Mouse (Mus musculus) testis, postnatal 10 days (tissue): ENCODE measurements around the gene Sh3rf3.

Experiments
- DNase-seq: peaks from one replicate; pipeline ENCODE4 v3.0.0; 2021; ENCODE audit warnings: low spot score

The Sh3rf3 gene

DNA sequence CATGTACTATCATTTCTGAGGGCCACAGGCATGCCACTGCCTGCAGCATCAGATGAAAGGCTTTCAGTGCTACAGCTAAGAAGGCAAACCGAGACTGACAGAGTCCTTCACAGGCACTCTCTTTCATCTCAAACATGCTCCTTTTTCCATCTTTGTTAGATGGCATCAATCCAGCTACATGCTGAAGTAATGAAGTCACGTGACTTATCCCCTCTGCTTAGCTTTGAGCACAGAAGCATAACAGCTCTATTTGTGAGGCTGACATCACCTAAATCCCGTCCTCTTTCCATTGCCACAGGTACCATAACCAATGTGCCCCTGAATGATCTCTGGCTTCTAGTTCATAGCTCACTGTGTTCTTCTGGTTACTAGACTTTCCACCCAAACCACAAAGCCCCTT, 357.9 kb downstream of the Sh3rf3 start:
- DNase-seq, result no peak

DNA sequence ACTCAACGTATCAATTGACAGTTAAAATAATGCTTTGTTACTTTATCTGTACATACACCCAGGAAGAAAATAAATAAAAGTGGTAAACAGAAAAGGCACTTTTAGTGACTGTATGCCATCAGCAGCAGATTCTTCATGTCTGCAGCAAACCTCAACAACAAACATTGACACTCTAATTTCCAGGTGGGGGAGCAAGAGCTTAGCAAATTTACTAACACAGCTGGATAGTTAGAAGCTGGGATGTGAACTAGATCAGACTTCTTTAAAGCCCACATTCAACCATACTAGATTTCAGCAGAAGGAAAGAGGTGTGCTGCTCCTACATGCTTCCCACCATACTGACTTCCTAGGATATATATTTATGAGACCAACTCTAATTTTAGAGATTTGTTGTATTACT, 359.4 kb downstream of the Sh3rf3 start:
- DNase-seq, result no peak

DNA sequence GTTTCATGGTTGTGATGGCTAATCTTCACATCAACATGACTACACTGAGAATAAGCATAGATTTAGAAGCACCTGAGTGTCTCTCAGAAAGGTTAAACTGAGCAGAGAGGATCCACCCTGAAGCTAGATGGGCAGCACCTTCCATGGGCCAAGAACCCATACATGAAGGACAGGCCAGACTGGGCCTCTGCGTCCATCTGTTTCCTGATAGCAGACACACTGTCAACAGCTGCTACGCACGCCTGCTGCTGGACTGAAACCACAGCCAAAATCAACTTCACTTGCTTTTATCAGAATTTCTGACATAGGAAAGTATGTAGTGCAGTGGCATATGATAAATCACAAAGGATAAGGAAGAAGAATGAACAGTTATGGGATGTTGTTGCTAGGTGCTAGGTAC, 366.5 kb downstream of the Sh3rf3 start:
- DNase-seq, result no peak

DNA sequence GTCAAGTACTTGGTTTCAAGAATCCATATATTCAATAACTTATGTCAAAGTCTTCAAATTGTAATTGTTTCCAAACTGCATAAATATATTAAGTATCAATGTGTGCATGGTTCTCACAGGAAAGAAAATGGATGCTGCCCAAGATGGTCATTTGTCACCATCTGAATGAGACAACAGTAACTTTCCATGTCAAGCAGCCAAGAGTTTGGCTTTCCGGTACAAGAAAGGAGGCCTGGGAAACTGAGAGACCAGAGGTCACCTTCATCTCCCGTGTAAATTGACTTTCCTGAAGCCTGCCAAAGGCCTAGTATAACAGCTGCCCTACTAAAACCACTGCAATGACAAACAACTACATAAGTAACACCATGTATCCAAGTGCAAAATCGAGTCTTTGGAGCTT, 369.1 kb downstream of the Sh3rf3 start:
- DNase-seq, result no peak
